Mouse (Mus musculus) testis, postnatal 14 days (tissue): ENCODE measurements at regions not wholly inside any gene's neighbourhood (a gene's known extent, or its start where the extent isn't known, plus 50 kb on each side); places are given as distances from the start of the nearest gene placed in this dataset.
A peak's percentile ranks its signal among the peaks of the same experiment; 100 is the strongest.
"Not testable (repeated sequence)": the region's sequence is repeated elsewhere in the genome, so short reads cannot be mapped to it uniquely, and the experiment has no call there.

ENCODE experiments used
- DNase-seq: peaks from one replicate; pipeline ENCODE4 v3.0.0; 2021; ENCODE audit warnings: low spot score

GRCm38 (mm10) chr3:18522562-18522961 is 574.4 kb downstream of the Cypt12 start:
- no peak for DNase-seq

DNA sequence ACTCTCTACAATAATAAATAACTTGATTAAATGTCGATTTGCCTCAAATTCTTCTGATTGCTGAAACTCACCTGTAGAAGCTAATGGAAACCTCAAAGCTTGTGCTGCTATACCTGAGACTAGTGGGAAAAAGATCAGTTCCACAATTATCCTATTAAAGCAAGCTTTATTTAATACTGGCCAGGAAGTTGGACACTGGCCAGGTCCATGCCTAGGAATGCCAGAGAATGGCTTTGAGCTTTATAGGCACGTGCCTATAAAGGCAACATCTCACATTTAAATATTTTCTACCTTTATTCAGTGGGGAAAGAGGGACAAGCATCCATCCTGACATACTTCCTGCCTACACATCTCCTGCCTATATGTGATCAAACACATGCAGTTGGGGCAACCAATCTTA is 575.8 kb downstream of the Cypt12 start:
- no peak for DNase-seq

DNA sequence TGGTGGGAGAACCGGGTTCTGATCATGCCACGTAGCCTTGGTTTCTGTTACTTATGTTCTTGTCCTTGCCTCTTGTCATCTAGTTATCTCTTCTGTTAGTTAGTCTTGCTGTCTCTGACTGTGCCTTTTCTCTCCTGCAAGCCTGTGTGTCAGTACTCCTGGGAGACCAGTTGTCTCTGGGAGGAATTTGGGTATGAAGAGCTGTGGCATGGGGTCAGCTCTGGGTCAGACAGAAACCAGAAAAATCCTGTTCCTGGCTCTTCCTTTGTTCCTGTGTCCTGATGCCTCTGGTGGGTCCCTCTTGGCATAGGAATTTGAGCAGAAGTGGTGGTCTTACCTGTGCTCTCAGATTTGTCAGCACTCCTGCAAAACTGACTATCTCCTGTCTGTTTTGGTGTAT is 609.0 kb downstream of the Cypt12 start:
- no peak for DNase-seq

GRCm38 (mm10) chr3:18560282-18560785 is 612.1 kb downstream of the Cypt12 start:
- DNase-seq, result no peak

GRCm38 (mm10) chr3:18580911-18581626 is 632.9 kb downstream of the Cypt12 start:
- DNase-seq, result not testable (repeated sequence)

DNA sequence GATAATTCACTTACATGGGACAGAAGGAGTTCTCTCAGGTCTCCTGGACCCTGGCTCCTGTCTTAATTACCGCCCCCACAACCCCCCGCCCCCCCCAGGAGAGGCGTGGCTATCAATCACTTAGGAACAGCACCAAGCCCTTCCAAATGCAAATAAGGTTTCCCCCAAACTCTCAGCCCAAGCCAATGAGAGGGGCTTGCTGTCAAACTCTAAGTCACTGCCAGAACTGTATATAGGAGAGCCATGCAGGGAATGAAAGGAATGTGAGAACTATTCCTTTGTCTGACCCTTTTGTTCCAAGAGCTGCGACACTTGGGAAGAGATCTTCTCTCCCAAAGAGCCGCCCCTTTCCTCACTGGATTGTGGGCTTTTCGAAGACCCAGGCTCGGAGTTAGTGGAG is 672.4 kb downstream of the Cypt12 start:
- DNase-seq, result no peak

- DNase-seq, result peak; percentile 26
These were observed 675.7 kb downstream of the Cypt12 start for GRCm38 (mm10) chr3:18623831-18624304.

DNA sequence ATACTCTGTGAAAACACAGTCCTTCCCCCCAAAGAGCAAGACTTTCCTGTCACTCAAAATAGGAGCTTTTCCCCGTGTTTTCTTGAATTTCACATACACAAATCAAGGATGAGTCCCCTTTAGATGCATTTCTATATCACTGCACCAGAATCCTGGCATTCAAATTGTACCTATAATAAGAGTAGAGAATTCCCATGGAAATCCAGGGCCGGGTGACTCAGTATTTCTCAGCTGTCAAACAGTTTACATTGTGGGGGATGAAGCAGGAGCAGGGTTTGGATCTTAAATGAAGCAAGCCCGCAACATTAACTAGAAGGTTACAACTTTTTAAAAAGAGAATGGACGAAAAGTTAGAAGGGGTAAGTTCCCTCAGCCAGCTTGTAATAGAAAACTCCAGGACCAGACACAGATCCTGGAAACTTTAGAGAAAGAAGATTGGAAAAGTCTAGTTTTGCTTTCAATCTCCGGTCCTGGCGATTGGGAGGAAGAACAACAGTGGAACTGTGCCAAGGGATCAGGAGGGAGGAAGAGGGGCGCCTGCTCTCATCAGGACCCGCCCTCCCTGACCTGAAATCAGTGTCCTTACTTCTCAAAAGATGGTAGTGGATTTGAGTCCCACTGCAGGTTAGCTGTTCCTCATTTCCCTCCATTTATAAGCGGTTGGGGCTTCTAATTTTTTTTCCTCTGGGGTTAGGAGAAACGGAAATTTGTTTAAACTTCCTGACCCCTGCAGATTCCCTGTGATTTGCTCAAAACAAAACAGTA is 676.4 kb downstream of the Cypt12 start:
- DNase-seq, result no peak

DNA sequence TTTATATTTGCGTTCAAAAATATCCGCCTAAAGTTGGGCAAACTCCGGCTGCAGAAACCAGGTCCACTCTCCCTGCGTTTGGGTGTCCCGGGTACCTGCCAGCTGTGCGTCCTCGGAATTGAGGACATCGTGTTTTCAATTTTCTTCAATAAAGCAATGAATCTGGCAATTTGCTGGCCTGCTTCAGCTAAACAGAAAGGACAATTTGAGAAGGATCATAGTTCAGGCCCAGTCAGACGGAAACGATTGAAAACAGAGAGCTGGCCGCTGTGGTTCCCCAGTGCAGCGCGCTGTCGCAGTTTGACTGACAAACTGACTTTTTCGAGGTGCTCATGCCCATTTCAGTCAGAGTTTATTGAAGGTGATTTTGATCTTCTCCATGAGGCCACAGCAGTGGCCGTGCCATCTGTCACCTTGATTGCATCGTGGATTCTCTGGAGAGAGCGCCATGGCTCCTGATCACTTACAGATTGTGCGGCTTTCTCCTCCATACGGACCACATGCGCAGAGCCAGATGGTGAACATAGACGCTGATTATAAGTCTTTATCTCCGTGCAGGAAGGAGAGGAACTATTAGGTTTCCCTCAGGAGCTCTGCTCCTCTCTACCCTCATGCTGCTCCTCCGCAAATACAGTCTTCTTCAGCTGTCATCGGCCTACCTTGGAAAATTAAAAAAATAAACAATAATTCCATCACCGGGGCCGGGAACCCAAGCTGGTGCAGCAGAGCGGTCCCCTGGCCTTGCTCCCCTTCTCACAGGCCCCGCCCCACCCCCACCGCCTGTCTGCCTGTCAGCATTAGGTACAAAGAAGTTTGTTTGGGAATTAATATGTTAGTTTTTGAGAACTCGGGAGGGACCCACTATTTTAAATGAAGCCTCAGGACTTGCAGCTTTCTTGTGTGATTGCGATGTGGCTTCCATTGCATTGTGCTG is 677.5 kb downstream of the Cypt12 start:
- no peak for DNase-seq

DNA sequence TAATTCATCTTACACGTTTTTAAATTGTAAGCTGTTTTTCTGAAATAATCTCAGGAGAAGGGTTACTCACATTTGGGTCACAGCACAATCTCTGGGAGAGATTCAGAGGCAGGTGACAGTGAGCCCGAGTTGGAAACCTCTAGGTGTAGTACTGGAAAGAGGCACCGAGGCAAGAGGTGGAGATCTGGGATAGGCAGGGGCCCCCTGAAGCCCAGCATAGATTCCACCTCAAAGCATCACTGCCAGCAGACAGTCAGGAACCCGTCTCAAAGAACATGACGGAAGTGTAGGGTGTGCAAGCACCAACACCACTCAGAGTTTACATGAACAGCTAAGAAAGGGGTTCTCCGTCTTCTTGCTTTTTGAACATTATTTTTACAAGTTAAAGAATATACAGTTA is 678.2 kb downstream of the Cypt12 start:
- no peak for DNase-seq

DNA sequence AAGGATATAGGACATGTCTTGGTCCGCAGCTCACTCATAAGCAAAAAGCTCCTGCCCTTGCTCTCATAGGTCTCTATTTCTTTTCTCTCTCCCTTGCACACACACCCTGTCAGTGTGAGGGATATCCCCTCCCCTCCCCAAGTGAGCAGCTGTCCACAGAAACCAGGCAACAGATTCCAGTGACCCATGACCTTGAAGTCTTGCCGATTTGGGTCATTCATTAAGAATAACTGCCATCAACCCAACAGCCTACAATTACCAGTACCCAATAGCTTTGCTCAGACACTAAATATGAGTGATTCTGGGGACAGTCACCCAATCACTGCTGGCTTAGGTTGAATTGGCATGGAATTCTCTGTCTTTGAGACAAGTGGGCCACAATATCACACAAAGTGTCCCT is 678.6 kb downstream of the Cypt12 start:
- DNase-seq, result no peak

- no peak for DNase-seq
These were observed 681.0 kb downstream of the Cypt12 start for GRCm38 (mm10) chr3:18629233-18629632.

DNA sequence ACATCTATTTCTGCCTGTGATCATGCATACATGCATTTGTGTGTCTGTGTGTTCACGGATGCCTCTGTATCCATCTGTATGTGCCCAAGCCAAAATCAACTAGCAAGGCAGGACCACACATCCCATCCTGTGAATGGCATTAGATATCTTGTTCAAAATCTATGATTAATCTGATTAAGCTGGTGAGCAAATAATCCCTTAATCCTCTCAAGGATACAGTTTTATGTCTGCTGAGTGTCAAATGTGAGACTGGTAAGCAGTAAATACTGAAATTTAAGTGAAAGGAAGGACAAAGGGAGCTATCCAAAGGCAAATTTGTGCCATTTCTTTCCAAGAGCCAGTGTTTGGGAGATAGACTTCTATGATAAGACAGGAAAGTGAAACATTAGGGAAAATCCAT is 683.4 kb downstream of the Cypt12 start:
- DNase-seq, result no peak

DNA sequence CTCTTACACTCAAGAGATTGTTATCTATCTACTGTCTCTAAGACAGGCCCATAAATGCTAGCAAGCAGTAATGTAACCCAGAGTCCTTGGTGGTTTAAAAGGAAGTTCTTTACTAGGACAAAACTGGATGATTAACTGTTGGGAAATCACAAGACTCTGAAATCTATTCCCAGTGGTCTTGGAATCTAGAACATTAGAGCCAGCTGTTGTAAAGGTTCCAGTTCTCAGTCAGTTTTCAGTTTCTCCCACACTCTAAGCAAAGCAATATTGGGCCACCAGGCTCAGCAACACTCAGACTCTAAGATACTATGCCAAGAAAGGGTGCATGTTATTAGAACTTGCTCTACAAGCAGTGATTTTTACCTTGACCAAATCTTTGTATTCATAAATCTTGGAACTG is 686.6 kb downstream of the Cypt12 start:
- no peak for DNase-seq

GRCm38 (mm10) chr3:18637553-18637952 is 689.3 kb downstream of the Cypt12 start:
- DNase-seq, result peak; percentile 62

DNA sequence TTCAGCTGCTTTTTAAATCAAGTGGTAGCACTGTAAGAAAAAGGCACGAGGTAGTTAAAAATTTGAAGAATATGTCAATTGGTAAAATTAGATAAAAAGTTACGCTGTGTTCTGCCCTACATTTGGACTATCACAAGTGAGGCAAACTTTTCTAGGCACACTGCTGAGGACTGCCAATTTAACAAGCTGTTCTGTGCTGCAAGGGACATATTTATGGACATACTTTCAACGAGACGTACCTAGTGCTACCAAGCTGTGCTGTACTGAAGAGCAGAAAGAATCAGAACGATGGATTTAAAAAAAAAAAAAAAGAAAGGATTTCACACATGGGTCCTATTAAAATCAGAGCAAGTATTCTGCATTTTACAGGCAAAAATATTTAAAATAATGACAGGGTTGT is 692.1 kb downstream of the Cypt12 start:
- no peak for DNase-seq

- no peak for DNase-seq
These were observed 693.5 kb downstream of the Cypt12 start for GRCm38 (mm10) chr3:18641688-18642087.

- DNase-seq, result no peak
These were observed 695.3 kb downstream of the Cypt12 start for GRCm38 (mm10) chr3:18643408-18644035.

- DNase-seq, result no peak
These were observed 697.3 kb downstream of the Cypt12 start for GRCm38 (mm10) chr3:18645481-18645880.

DNA sequence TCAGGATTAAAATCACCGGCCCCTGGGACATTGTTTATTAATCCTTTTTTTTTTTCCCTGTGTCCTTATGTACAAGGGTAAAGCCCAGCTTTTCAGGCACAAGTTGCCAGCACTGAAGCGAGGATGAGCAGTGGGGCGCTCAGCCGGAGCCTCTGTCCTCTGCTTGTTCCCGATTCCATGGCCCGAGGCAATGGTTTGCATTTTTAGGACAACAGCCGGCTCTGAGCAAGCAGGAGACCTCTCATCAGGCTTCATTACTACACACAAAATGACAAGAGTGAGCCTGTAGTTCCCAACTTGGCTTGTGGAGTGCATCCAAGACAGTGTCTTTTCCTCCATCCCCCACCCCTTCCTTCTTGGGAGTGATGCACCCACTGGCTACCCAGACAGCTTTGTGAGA is 697.7 kb downstream of the Cypt12 start:
- DNase-seq, result no peak

GRCm38 (mm10) chr3:18653557-18653956 is 705.3 kb downstream of the Cypt12 start:
- no peak for DNase-seq

DNA sequence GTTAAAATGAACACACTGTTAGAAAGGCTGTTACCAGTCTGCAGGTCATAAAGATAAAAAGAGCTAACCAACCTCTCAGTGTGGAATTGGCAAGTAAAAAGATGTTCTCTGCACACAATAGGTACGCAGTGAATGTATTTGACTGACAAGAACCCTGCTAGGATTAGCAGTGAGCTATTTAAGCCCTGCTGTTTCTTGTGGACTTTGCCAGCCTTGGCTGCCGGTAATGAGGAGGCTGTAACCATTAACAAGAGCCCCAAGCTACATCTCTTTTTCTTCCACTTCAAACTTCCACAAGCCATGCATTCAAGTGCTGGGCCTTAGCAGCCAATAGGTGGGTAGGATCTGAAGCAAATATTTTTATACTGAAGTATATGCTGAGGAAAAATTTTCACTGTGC is 717.5 kb downstream of the Cypt12 start:
- no peak for DNase-seq
